Mouse (Mus musculus): ENCODE data around the gene Eln.

DNA sequence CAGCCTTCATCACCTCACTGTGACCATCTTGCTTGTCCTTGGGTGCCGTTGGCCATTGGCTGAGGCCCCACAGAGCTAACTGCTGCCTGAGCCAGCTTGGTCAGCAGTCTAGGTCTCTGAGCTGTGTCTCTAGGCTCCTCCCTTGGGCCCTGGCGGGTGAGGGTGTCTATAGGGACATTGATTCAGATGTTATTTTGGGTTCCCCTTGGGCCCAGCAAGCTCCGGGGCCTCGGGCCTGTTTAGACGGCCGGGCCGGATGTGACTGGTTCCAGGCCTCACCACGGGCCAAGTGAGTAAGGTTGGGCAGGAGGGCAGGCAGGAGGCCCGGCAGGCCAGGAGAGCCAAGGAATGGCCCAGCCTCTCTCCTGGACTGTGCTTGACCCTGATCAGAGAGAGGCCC lies 16.2 kb upstream of the Eln start:
- TF ChIP-seq EP300 (IDR thresholded peaks at IDR 0.05; ENCODE audit: low read depth) (no peak), CTCF (IDR thresholded peaks at IDR 0.05; ENCODE audit: low read depth) (no peak)
